Mouse (Mus musculus) MEL (cell line): ENCODE measurements at regions not wholly inside any gene's neighbourhood (a gene's known extent, or its start where the extent isn't known, plus 50 kb on each side); places are given as distances from the start of the nearest gene placed in this dataset.

Source experiments
- DNase-seq: peaks from one replicate; pipeline ENCODE4 v3.0.0; 2011; ENCODE audit warnings: low read depth, low spot score
- H3K27ac ChIP-seq: 2 replicates; pipeline ENCODE4 v1.5.1; 2012; ENCODE audit warnings: low read depth, mild to moderate bottlenecking, control low read depth, low read length, moderate library complexity; ENCODE audit not compliant: control insufficient read depth
- H3K27me3 ChIP-seq, 2 experiments: fragments of 150-350 bp in 1 of 2; sonication (generic) in 1 of 2; 2 replicates each; pipeline ENCODE4 v1.6.1; 2012; ENCODE audit warnings: low read length in 2 of 2, mild to moderate bottlenecking in 2 of 2, improper control_type of control experiment in 1 of 2, moderate library complexity in 1 of 2; ENCODE audit not compliant: insufficient read depth in 2 of 2, control insufficient read depth in 1 of 2
- H3K36me3 ChIP-seq, 2 experiments: 2 replicates each; pipeline ENCODE4 v1.6.1; 2012 to 2014; ENCODE audit warnings: low read length in 2 of 2, improper control_type of control experiment in 1 of 2, inconsistent platforms in 1 of 2, mild to moderate bottlenecking in 1 of 2; ENCODE audit not compliant: insufficient read depth in 2 of 2, control insufficient read depth in 1 of 2
- H3K4me1 ChIP-seq, 2 experiments: fragments of 150-350 bp in 1 of 2; sonication (generic) in 1 of 2; 2 replicates each; pipeline ENCODE4 v1.6.1; 2012; ENCODE audit warnings: low read length in 2 of 2, improper control_type of control experiment in 1 of 2, mild to moderate bottlenecking in 1 of 2; ENCODE audit not compliant: insufficient read depth in 2 of 2, control insufficient read depth in 1 of 2
- H3K4me3 ChIP-seq, 2 experiments: fragments of 150-350 bp in 1 of 2; sonication (generic) in 1 of 2; 2 replicates each; pipeline ENCODE4 v1.5.1; 2012; ENCODE audit warnings: low read depth in 2 of 2, low read length in 2 of 2, mild to moderate bottlenecking in 2 of 2, moderate library complexity in 2 of 2, control low read depth in 1 of 2, improper control_type of control experiment in 1 of 2; ENCODE audit not compliant: control insufficient read depth in 1 of 2, insufficient read depth in 1 of 2
- H3K79me2 ChIP-seq: 2 replicates; pipeline ENCODE4 v1.6.1; 2012; ENCODE audit warnings: mild to moderate bottlenecking, low read length, moderate library complexity; ENCODE audit not compliant: control insufficient read depth, poor library complexity, insufficient read depth
- H3K9ac ChIP-seq: 2 replicates; pipeline ENCODE4 v1.6.1; 2012; ENCODE audit warnings: low read depth, mild to moderate bottlenecking, control low read depth, low read length, moderate library complexity; ENCODE audit not compliant: control insufficient read depth, poor library complexity, severe bottlenecking
- H3K9me3 ChIP-seq: fragments of 150-350 bp; sonication (generic); replicated peaks from 2 replicates; pipeline ENCODE4 v1.6.1; 2012; ENCODE audit warnings: mild to moderate bottlenecking, low read length, improper control_type of control experiment, moderate library complexity; ENCODE audit not compliant: insufficient read depth
- CHD1 ChIP-seq: IDR thresholded peaks from 2 replicates; pipeline ENCODE4 v1.6.1; 2012; ENCODE audit warnings: low read depth, mild to moderate bottlenecking, inconsistent platforms, low read length, improper control_type of control experiment
- CHD2 ChIP-seq: IDR thresholded peaks from 2 replicates; pipeline ENCODE4 v1.6.1; 2011; ENCODE audit warnings: low read length, improper control_type of control experiment
- E2F4 ChIP-seq: IDR thresholded peaks from 2 replicates; pipeline ENCODE4 v1.6.1; 2011; ENCODE audit warnings: low read depth, low read length, improper control_type of control experiment, borderline replicate concordance
- EP300 ChIP-seq, 2 experiments: IDR thresholded peaks; 2 replicates each; pipeline ENCODE4 v1.6.1; 2011; ENCODE audit warnings: improper control_type of control experiment in 2 of 2, low read length in 2 of 2, low read depth in 1 of 2, mild to moderate bottlenecking in 1 of 2
- GABPA ChIP-seq: IDR thresholded peaks from 2 replicates; pipeline ENCODE4 v1.6.1; 2012; ENCODE audit warnings: low read depth, mild to moderate bottlenecking, inconsistent platforms, low read length, improper control_type of control experiment, moderate library complexity
- GATA1 ChIP-seq: IDR thresholded peaks from 2 replicates; pipeline ENCODE4 v1.6.1; 2011; ENCODE audit warnings: low read depth, low read length, improper control_type of control experiment
- HCFC1 ChIP-seq: IDR thresholded peaks from 2 replicates; pipeline ENCODE4 v1.6.1; 2012; ENCODE audit warnings: low read depth, mild to moderate bottlenecking, inconsistent platforms, low read length, improper control_type of control experiment, moderate library complexity
- MYC ChIP-seq: IDR thresholded peaks from 2 replicates; pipeline ENCODE4 v1.6.1; 2011; ENCODE audit warnings: low read depth, mild to moderate bottlenecking, low read length, improper control_type of control experiment, moderate library complexity
- POLR2A ChIP-seq, 2 experiments: IDR thresholded peaks; 2 replicates each; pipeline ENCODE4 v1.6.1; 2011 to 2012; ENCODE audit warnings: low read length in 2 of 2, mild to moderate bottlenecking in 2 of 2, control low read depth in 1 of 2, improper control_type of control experiment in 1 of 2, low read depth in 1 of 2, moderate library complexity in 1 of 2; ENCODE audit not compliant: control insufficient read depth in 1 of 2, insufficient read depth in 1 of 2, poor library complexity in 1 of 2
- RAD21 ChIP-seq: IDR thresholded peaks from 2 replicates; pipeline ENCODE4 v1.6.1; 2011; ENCODE audit warnings: mild to moderate bottlenecking, low read depth, low read length, improper control_type of control experiment
- TAL1 ChIP-seq: IDR thresholded peaks from 2 replicates; pipeline ENCODE4 v1.6.1; 2012; ENCODE audit warnings: mild to moderate bottlenecking, inconsistent platforms, low read length, moderate library complexity, mixed read lengths
- TCF12 ChIP-seq: IDR thresholded peaks from 2 replicates; pipeline ENCODE4 v1.6.1; 2014; ENCODE audit warnings: low read depth, mild to moderate bottlenecking, inconsistent platforms, low read length, improper control_type of control experiment, moderate library complexity
- UBTF ChIP-seq: IDR thresholded peaks from 2 replicates; pipeline ENCODE4 v1.6.1; 2012; ENCODE audit warnings: low read depth, mild to moderate bottlenecking, inconsistent platforms, low read length, improper control_type of control experiment, moderate library complexity, borderline replicate concordance; ENCODE audit not compliant: insufficient read depth
- ZC3H11A ChIP-seq: IDR thresholded peaks from 2 replicates; pipeline ENCODE4 v1.6.1; 2012; ENCODE audit warnings: low read depth, mild to moderate bottlenecking, inconsistent platforms, low read length, improper control_type of control experiment
- ZKSCAN1 ChIP-seq: IDR thresholded peaks from 2 replicates; pipeline ENCODE4 v1.6.1; 2012; ENCODE audit warnings: low read depth, mild to moderate bottlenecking, inconsistent platforms, low read length, improper control_type of control experiment, moderate library complexity

- TF ChIP-seq TCF12 (no peak), CHD1 (no peak), TAL1 (no peak)
- TF ChIP-seq, all 39 proteins: peak for 0
- H3K9me3 ChIP-seq, result no peaks in the 10 kb centered on the region
- H3K36me3 ChIP-seq, result no peaks in the 10 kb centered on the region
- H3K9ac ChIP-seq, result no peak overlapping the region
- no peaks in the 10 kb centered on the region for H3K79me2 ChIP-seq
- no peaks in the 10 kb centered on the region for H3K4me1 ChIP-seq
- no peak overlapping the region for H3K4me3 ChIP-seq
- H3K27ac ChIP-seq, result no peak overlapping the region
- no peak for DNase-seq
- H3K27me3 ChIP-seq, result no peaks in the 10 kb centered on the region
Observed at GRCm38 (mm10) chr8:49563499-49564279, 719.9 kb upstream of the Tenm3 start.

- Histone ChIP-seq H3K4me1 (no peaks in the 10 kb centered on the region), H3K9me3 (no peaks in the 10 kb centered on the region), H3K4me3 (no peak overlapping the region), H3K36me3 (no peaks in the 10 kb centered on the region), H3K79me2 (no peaks in the 10 kb centered on the region), H3K27me3 (no peaks in the 10 kb centered on the region), H3K9ac (no peak overlapping the region), H3K27ac (no peak overlapping the region)
- no peak for DNase-seq
- no peak for TF ChIP-seq MYC
- TF ChIP-seq ZC3H11A, result no peak
- no peak for TF ChIP-seq UBTF
- no peak for TF ChIP-seq GATA1
- TF ChIP-seq E2F4, result no peak
- no peak for TF ChIP-seq POLR2A (IDR thresholded peaks at IDR 0.05; ENCODE audit: control insufficient read depth in 1 of 2, insufficient read depth in 1 of 2, low read depth in 1 of 2, low read length in 2 of 2, poor library complexity in 1 of 2)
- TF ChIP-seq HCFC1, result no peak
- no peak for TF ChIP-seq CHD2
- no peak for TF ChIP-seq RAD21
- no peak for TF ChIP-seq ZKSCAN1
- TF ChIP-seq TCF12, result no peak
- TF ChIP-seq CHD1, result no peak
- TF ChIP-seq EP300 (IDR thresholded peaks at IDR 0.05; ENCODE audit: low read depth in 1 of 2, low read length in 2 of 2), result no peak
- no peak for TF ChIP-seq GABPA
Observed at GRCm38 (mm10) chr8:49562976-49563375, 719.2 kb upstream of the Tenm3 start.
